Mouse (Mus musculus): ENCODE measurements around the gene Tenm4. TPM values are rescaled to one million over a fixed set of nuclear protein-coding genes. Genes with fewer than 3 reads are reported as not detected.

The Tenm4 gene
- total and polyA plus RNA-seq, 3 experiments: 9.2 to 15.2 TPM; not detected in 1

- Histone ChIP-seq H3K4me1 (ENCODE audit: control insufficient read depth in 1 of 2, insufficient read depth in 2 of 2, low read length in 2 of 2) (peaks cover under 1 to 3% of the 10 kb centered on the region in 2 experiments; a peak in 3 of 4 replicates), H3K4me3 (ENCODE audit: control insufficient read depth in 1 of 2, insufficient read depth in 1 of 2, low read depth in 2 of 2, low read length in 2 of 2) (no peak overlapping the region), H3K9me3 (replicated peaks; ENCODE audit: insufficient read depth, low read length) (no peaks in the 10 kb centered on the region), H3K79me2 (ENCODE audit: control insufficient read depth, insufficient read depth, low read length, poor library complexity) (no peaks in the 10 kb centered on the region), H3K27ac (ENCODE audit: control insufficient read depth, low read depth, low read length) (no peak overlapping the region), H3K27me3 (ENCODE audit: control insufficient read depth in 1 of 2, insufficient read depth in 2 of 2, low read length in 2 of 2) (no peaks in the 10 kb centered on the region), H3K36me3 (ENCODE audit: control insufficient read depth in 1 of 2, insufficient read depth in 2 of 2, low read length in 2 of 2) (peaks cover 0 to 4% of the 10 kb centered on the region in 2 experiments; a peak in 1 of 4 replicates), H3K9ac (ENCODE audit: control insufficient read depth, low read depth, low read length, poor library complexity, severe bottlenecking) (no peak overlapping the region)
- TF ChIP-seq GABPA (IDR thresholded peaks at IDR 0.05; ENCODE audit: low read depth, low read length): no peak
- no peak for TF ChIP-seq USF2 (IDR thresholded peaks at IDR 0.05; ENCODE audit: borderline replicate concordance in 1 of 2, insufficient read depth in 1 of 2, low read depth in 1 of 2, low read length in 2 of 2)
- no peak for TF ChIP-seq NELFE (IDR thresholded peaks at IDR 0.05; ENCODE audit: low read depth, low read length)
- no peak for TF ChIP-seq MAZ (IDR thresholded peaks at IDR 0.05; ENCODE audit: low read depth, low read length)
- no peak for TF ChIP-seq RAD21 (IDR thresholded peaks at IDR 0.05; ENCODE audit: low read depth, low read length)
- TF ChIP-seq MYB (IDR thresholded peaks at IDR 0.05; ENCODE audit: low read depth, low read length): no peak
- no peak for TF ChIP-seq SMC3 (IDR thresholded peaks at IDR 0.05; ENCODE audit: low read depth, low read length)
- TF ChIP-seq POLR2AphosphoS2 (IDR thresholded peaks at IDR 0.05; ENCODE audit: low read length): no peak
- no peak for TF ChIP-seq POLR2A (IDR thresholded peaks at IDR 0.05; ENCODE audit: control insufficient read depth in 1 of 2, insufficient read depth in 1 of 2, low read depth in 1 of 2, low read length in 2 of 2, poor library complexity in 1 of 2)
- no peak for DNase-seq (ENCODE audit: low read depth, low spot score)
These were observed 578.7 kb downstream of the Tenm4 start for GRCm38 (mm10) chr7:96749753-96750152.

GRCm38 (mm10) chr7:96751236-96751635, 580.2 kb downstream of the Tenm4 start:
- H3K79me2 ChIP-seq (ENCODE audit: control insufficient read depth, insufficient read depth, low read length, poor library complexity): no peaks in the 10 kb centered on the region
- no peak overlapping the region for H3K27ac ChIP-seq (ENCODE audit: control insufficient read depth, low read depth, low read length)
- DNase-seq (ENCODE audit: low read depth, low spot score): no peak
- H3K9ac ChIP-seq (ENCODE audit: control insufficient read depth, low read depth, low read length, poor library complexity, severe bottlenecking): no peak overlapping the region
- H3K9me3 ChIP-seq (replicated peaks; ENCODE audit: insufficient read depth, low read length): no peaks in the 10 kb centered on the region
- TF ChIP-seq GABPA (IDR thresholded peaks at IDR 0.05; ENCODE audit: low read depth, low read length): no peak
- no peak for TF ChIP-seq MYB (IDR thresholded peaks at IDR 0.05; ENCODE audit: low read depth, low read length)
- no peak for TF ChIP-seq SIN3A (IDR thresholded peaks at IDR 0.05; ENCODE audit: low read length)
- peaks cover 6 to 10% of the 10 kb centered on the region in 2 experiments for H3K4me1 ChIP-seq (ENCODE audit: control insufficient read depth in 1 of 2, insufficient read depth in 2 of 2, low read length in 2 of 2)
- H3K4me3 ChIP-seq (ENCODE audit: control insufficient read depth in 1 of 2, insufficient read depth in 1 of 2, low read depth in 2 of 2, low read length in 2 of 2): no peak overlapping the region
- no peaks in the 10 kb centered on the region for H3K27me3 ChIP-seq (ENCODE audit: control insufficient read depth in 1 of 2, insufficient read depth in 2 of 2, low read length in 2 of 2)
- H3K36me3 ChIP-seq (ENCODE audit: control insufficient read depth in 1 of 2, insufficient read depth in 2 of 2, low read length in 2 of 2): peaks cover 0 to 7% of the 10 kb centered on the region in 2 experiments; a peak in 2 of 4 replicates

- TF ChIP-seq MEF2A (IDR thresholded peaks at IDR 0.05; ENCODE audit: extremely low read depth, insufficient replicate concordance, low read depth, low read length, poor library complexity, severe bottlenecking) (no peak), UBTF (IDR thresholded peaks at IDR 0.05; ENCODE audit: borderline replicate concordance, insufficient read depth, low read depth, low read length) (no peak), JUND (IDR thresholded peaks at IDR 0.05; ENCODE audit: low read depth, low read length) (no peak), RCOR1 (IDR thresholded peaks at IDR 0.05; ENCODE audit: low read depth, low read length) (no peak)
These were observed 581.7 kb downstream of the Tenm4 start for GRCm38 (mm10) chr7:96752776-96753175.

More at GRCm38 (mm10) chr7:96752776-96753175, 581.7 kb downstream of the Tenm4 start:
- no peaks in the 10 kb centered on the region for H3K27me3 ChIP-seq (ENCODE audit: control insufficient read depth in 1 of 2, insufficient read depth in 2 of 2, low read length in 2 of 2)
- H3K27ac ChIP-seq (ENCODE audit: control insufficient read depth, low read depth, low read length): no peak overlapping the region
- H3K4me1 ChIP-seq (ENCODE audit: control insufficient read depth in 1 of 2, insufficient read depth in 2 of 2, low read length in 2 of 2): peaks cover 6 to 10% of the 10 kb centered on the region in 2 experiments
- H3K4me3 ChIP-seq (ENCODE audit: control insufficient read depth in 1 of 2, insufficient read depth in 1 of 2, low read depth in 2 of 2, low read length in 2 of 2): no peak overlapping the region
- H3K9ac ChIP-seq (ENCODE audit: control insufficient read depth, low read depth, low read length, poor library complexity, severe bottlenecking): no peak overlapping the region
- H3K9me3 ChIP-seq (replicated peaks; ENCODE audit: insufficient read depth, low read length): no peaks in the 10 kb centered on the region
- DNase-seq (ENCODE audit: low read depth, low spot score): no peak
- peaks cover 0 to 7% of the 10 kb centered on the region in 2 experiments; a peak in 2 of 4 replicates for H3K36me3 ChIP-seq (ENCODE audit: control insufficient read depth in 1 of 2, insufficient read depth in 2 of 2, low read length in 2 of 2)
- H3K79me2 ChIP-seq (ENCODE audit: control insufficient read depth, insufficient read depth, low read length, poor library complexity): no peaks in the 10 kb centered on the region
